Mouse (Mus musculus): ENCODE data around the gene Fuca1. TPM values are rescaled to one million over a fixed set of nuclear protein-coding genes. Genes with fewer than 3 reads are reported as not detected.
A peak's percentile ranks its signal among the peaks of the same experiment; 100 is the strongest.

Gene Fuca1
- total and polyA plus RNA-seq, 3 experiments = 26.8 to 48.6 TPM; not detected in 1

GRCm38 (mm10) chr4:135930239-135930638 lies 9.7 kb downstream of the Fuca1 start:
- Histone ChIP-seq H3K79me2 (ENCODE audit: control insufficient read depth, insufficient read depth, low read length, poor library complexity) (no peaks in the 10 kb centered on the region), H3K27ac (ENCODE audit: control insufficient read depth, low read depth, low read length) (no peak overlapping the region), H3K9ac (ENCODE audit: control insufficient read depth, low read depth, low read length, poor library complexity, severe bottlenecking) (no peak overlapping the region), H3K4me1 (ENCODE audit: control insufficient read depth in 1 of 2, insufficient read depth in 2 of 2, low read length in 2 of 2) (peaks cover 23 to 38% of the 10 kb centered on the region in 2 experiments), H3K36me3 (ENCODE audit: control insufficient read depth in 1 of 2, insufficient read depth in 2 of 2, low read length in 2 of 2) (peaks cover 2 to 30% of the 10 kb centered on the region in 2 experiments; a peak in 2 of 4 replicates), H3K27me3 (ENCODE audit: control insufficient read depth in 1 of 2, insufficient read depth in 2 of 2, low read length in 2 of 2) (no peaks in the 10 kb centered on the region), H3K9me3 (replicated peaks; ENCODE audit: insufficient read depth, low read length) (no peaks in the 10 kb centered on the region), H3K4me3 (ENCODE audit: control insufficient read depth in 1 of 2, insufficient read depth in 1 of 2, low read depth in 2 of 2, low read length in 2 of 2) (no peak overlapping the region)
- TF ChIP-seq UBTF (IDR thresholded peaks at IDR 0.05; ENCODE audit: borderline replicate concordance, insufficient read depth, low read depth, low read length) = no peak
- no peak for TF ChIP-seq ELF1 (IDR thresholded peaks at IDR 0.05; ENCODE audit: low read depth, low read length)
- no peak for TF ChIP-seq MAFK (IDR thresholded peaks at IDR 0.05; ENCODE audit: borderline replicate concordance, low read depth, low read length)
- TF ChIP-seq MAZ (IDR thresholded peaks at IDR 0.05; ENCODE audit: low read depth, low read length) = no peak
- no peak for TF ChIP-seq ZC3H11A (IDR thresholded peaks at IDR 0.05; ENCODE audit: low read depth, low read length)
- no peak for TF ChIP-seq USF1 (IDR thresholded peaks at IDR 0.05; ENCODE audit: low read depth, low read length)
- no peak for TF ChIP-seq ZKSCAN1 (IDR thresholded peaks at IDR 0.05; ENCODE audit: low read depth, low read length)
- TF ChIP-seq CHD1 (IDR thresholded peaks at IDR 0.05; ENCODE audit: low read depth, low read length) = no peak
- no peak for TF ChIP-seq USF2 (IDR thresholded peaks at IDR 0.05; ENCODE audit: borderline replicate concordance in 1 of 2, insufficient read depth in 1 of 2, low read depth in 1 of 2, low read length in 2 of 2)
- no peak for TF ChIP-seq RCOR1 (IDR thresholded peaks at IDR 0.05; ENCODE audit: low read depth, low read length)
- no peak for TF ChIP-seq EP300 (IDR thresholded peaks at IDR 0.05; ENCODE audit: low read depth in 1 of 2, low read length in 2 of 2)
- TF ChIP-seq JUND (IDR thresholded peaks at IDR 0.05; ENCODE audit: low read depth, low read length) = no peak
- TF ChIP-seq MXI1 (IDR thresholded peaks at IDR 0.05; ENCODE audit: low read depth, low read length) = no peak
- TF ChIP-seq CHD2 (IDR thresholded peaks at IDR 0.05; ENCODE audit: low read length) = no peak
- no peak for DNase-seq (ENCODE audit: low read depth, low spot score)

GRCm38 (mm10) chr4:135931832-135932231 lies 11.3 kb downstream of the Fuca1 start:
- Histone ChIP-seq H3K4me3 (ENCODE audit: control insufficient read depth in 1 of 2, insufficient read depth in 1 of 2, low read depth in 2 of 2, low read length in 2 of 2) (no peak overlapping the region), H3K4me1 (ENCODE audit: control insufficient read depth in 1 of 2, insufficient read depth in 2 of 2, low read length in 2 of 2) (peaks cover 26 to 38% of the 10 kb centered on the region in 2 experiments), H3K9me3 (replicated peaks; ENCODE audit: insufficient read depth, low read length) (no peaks in the 10 kb centered on the region), H3K36me3 (ENCODE audit: control insufficient read depth in 1 of 2, insufficient read depth in 2 of 2, low read length in 2 of 2) (peaks cover 2 to 29% of the 10 kb centered on the region in 2 experiments; a peak in 2 of 4 replicates), H3K79me2 (ENCODE audit: control insufficient read depth, insufficient read depth, low read length, poor library complexity) (no peaks in the 10 kb centered on the region), H3K27me3 (ENCODE audit: control insufficient read depth in 1 of 2, insufficient read depth in 2 of 2, low read length in 2 of 2) (no peaks in the 10 kb centered on the region), H3K27ac (ENCODE audit: control insufficient read depth, low read depth, low read length) (no peak overlapping the region), H3K9ac (ENCODE audit: control insufficient read depth, low read depth, low read length, poor library complexity, severe bottlenecking) (no peak overlapping the region)
- peak; percentile 73 for DNase-seq (ENCODE audit: low read depth, low spot score)
- no peak for TF ChIP-seq ELF1 (IDR thresholded peaks at IDR 0.05; ENCODE audit: low read depth, low read length)
- no peak for TF ChIP-seq EP300 (IDR thresholded peaks at IDR 0.05; ENCODE audit: low read depth in 1 of 2, low read length in 2 of 2)
- no peak for TF ChIP-seq TBP (IDR thresholded peaks at IDR 0.05; ENCODE audit: low read depth, low read length)
- peak; percentile 81 for TF ChIP-seq RAD21 (IDR thresholded peaks at IDR 0.05; ENCODE audit: low read depth, low read length)
- no peak for TF ChIP-seq POLR2A (IDR thresholded peaks at IDR 0.05; ENCODE audit: control insufficient read depth in 1 of 2, insufficient read depth in 1 of 2, low read depth in 1 of 2, low read length in 2 of 2, poor library complexity in 1 of 2)
- 0 out of 2 replicates have a peak, but pooled peaks have one; percentile 35 for TF ChIP-seq MAZ (IDR thresholded peaks at IDR 0.05; ENCODE audit: low read depth, low read length)
- TF ChIP-seq MYB (IDR thresholded peaks at IDR 0.05; ENCODE audit: low read depth, low read length) = no peak
- TF ChIP-seq MAX (IDR thresholded peaks at IDR 0.05; ENCODE audit: low read length) = peak; percentile 24; the same call in 1 of the 2 replicates
- TF ChIP-seq GABPA (IDR thresholded peaks at IDR 0.05; ENCODE audit: low read depth, low read length) = no peak
- TF ChIP-seq MEF2A (IDR thresholded peaks at IDR 0.05; ENCODE audit: extremely low read depth, insufficient replicate concordance, low read depth, low read length, poor library complexity, severe bottlenecking) = no peak
- TF ChIP-seq POLR2AphosphoS2 (IDR thresholded peaks at IDR 0.05; ENCODE audit: low read length) = no peak
- no peak for TF ChIP-seq TAL1 (IDR thresholded peaks at IDR 0.05; ENCODE audit: low read length)
- peak; percentile 84 for TF ChIP-seq SMC3 (IDR thresholded peaks at IDR 0.05; ENCODE audit: low read depth, low read length)
- no peak for TF ChIP-seq ZKSCAN1 (IDR thresholded peaks at IDR 0.05; ENCODE audit: low read depth, low read length)
- TF ChIP-seq BHLHE40 (IDR thresholded peaks at IDR 0.05; ENCODE audit: borderline replicate concordance, low read depth, low read length) = peak; percentile 20; the same call in 1 of the 2 replicates
- TF ChIP-seq ZC3H11A (IDR thresholded peaks at IDR 0.05; ENCODE audit: low read depth, low read length) = peak; percentile 82
- TF ChIP-seq USF1 (IDR thresholded peaks at IDR 0.05; ENCODE audit: low read depth, low read length) = no peak
- no peak for TF ChIP-seq CHD2 (IDR thresholded peaks at IDR 0.05; ENCODE audit: low read length)
- TF ChIP-seq RCOR1 (IDR thresholded peaks at IDR 0.05; ENCODE audit: low read depth, low read length) = peak; percentile 15; the same call in 1 of the 2 replicates
- TF ChIP-seq HCFC1 (IDR thresholded peaks at IDR 0.05; ENCODE audit: low read depth, low read length) = 0 out of 2 replicates have a peak, but pooled peaks have one; percentile 27
- 0 out of 2 replicates have a peak, but pooled peaks have one; percentile 18 for TF ChIP-seq MYC (IDR thresholded peaks at IDR 0.05; ENCODE audit: low read depth, low read length)
- TF ChIP-seq NELFE (IDR thresholded peaks at IDR 0.05; ENCODE audit: low read depth, low read length) = no peak
- no peak for TF ChIP-seq USF2 (IDR thresholded peaks at IDR 0.05; ENCODE audit: borderline replicate concordance in 1 of 2, insufficient read depth in 1 of 2, low read depth in 1 of 2, low read length in 2 of 2)
- TF ChIP-seq MAFK (IDR thresholded peaks at IDR 0.05; ENCODE audit: borderline replicate concordance, low read depth, low read length) = no peak
- no peak for TF ChIP-seq ZMIZ1 (IDR thresholded peaks at IDR 0.05; ENCODE audit: low read depth, low read length)
